Mouse (Mus musculus) ES-E14 (cell line): ENCODE results near the gene Drc3. TPM values are rescaled to one million over a fixed set of nuclear protein-coding genes. Genes with fewer than 3 reads are reported as not detected.
A peak's percentile ranks its signal among the peaks of the same experiment; 100 is the strongest.

Source experiments
- DNase-seq: peaks from one replicate; pipeline ENCODE4 v3.0.0-alpha.2; 2013; ENCODE audit warnings: low read depth, low spot score
- H3K27ac ChIP-seq: 2 replicates; pipeline ENCODE4 v1.5.1; 2012; ENCODE audit warnings: low read depth, mild to moderate bottlenecking, low read length, moderate library complexity, mixed read lengths; ENCODE audit not compliant: poor library complexity, insufficient read depth, severe bottlenecking
- H3K36me3 ChIP-seq: 2 replicates; pipeline ENCODE4 v1.6.1; 2012; ENCODE audit warnings: mild to moderate bottlenecking, low read length, moderate library complexity, mixed read lengths; ENCODE audit not compliant: control insufficient read depth, poor library complexity, insufficient read depth, severe bottlenecking
- H3K4me1 ChIP-seq, 2 experiments: fragments of 150-350 bp in 1 of 2; sonication (generic) in 1 of 2; 2 replicates each; pipeline ENCODE4 v1.6.1; 2012; ENCODE audit warnings: low read length in 2 of 2, mild to moderate bottlenecking in 1 of 2, mixed read lengths in 1 of 2; ENCODE audit not compliant: control insufficient read depth in 2 of 2, insufficient read depth in 2 of 2, poor library complexity in 1 of 2
- H3K4me3 ChIP-seq, 2 experiments: fragments of 150-350 bp in 1 of 2; sonication (generic) in 1 of 2; 2 replicates each; pipeline ENCODE4 v1.5.1; 2012; ENCODE audit warnings: low read length in 2 of 2, low read depth in 1 of 2, mild to moderate bottlenecking in 1 of 2, mixed read lengths in 1 of 2; ENCODE audit not compliant: insufficient read depth in 1 of 2, poor library complexity in 1 of 2, severe bottlenecking in 1 of 2
- H3K9ac ChIP-seq: 2 replicates; pipeline ENCODE4 v1.6.1; 2012; ENCODE audit warnings: low read depth, mild to moderate bottlenecking, low read length, mixed read lengths; ENCODE audit not compliant: poor library complexity, insufficient read depth, severe bottlenecking
- H3K9me3 ChIP-seq: fragments of 150-350 bp; sonication (generic); 2 replicates; pipeline ENCODE4 v1.6.1; 2012; ENCODE audit warnings: low read depth, mild to moderate bottlenecking, low read length; ENCODE audit not compliant: control insufficient read depth, insufficient read depth
- CHD2 ChIP-seq: IDR thresholded peaks from 2 replicates; pipeline ENCODE4 v1.6.1; 2014; ENCODE audit warnings: mild to moderate bottlenecking, low read depth, low read length, inconsistent platforms
- HCFC1 ChIP-seq: IDR thresholded peaks from 2 replicates; pipeline ENCODE4 v1.6.1; 2012; ENCODE audit warnings: low read length, inconsistent platforms, borderline replicate concordance; ENCODE audit not compliant: insufficient read depth
- MAFK ChIP-seq: IDR thresholded peaks from 2 replicates; pipeline ENCODE4 v1.6.1; 2014; ENCODE audit warnings: mild to moderate bottlenecking, low read depth, low read length, inconsistent platforms; ENCODE audit not compliant: insufficient read depth
- ZC3H11A ChIP-seq: IDR thresholded peaks from 2 replicates; pipeline ENCODE4 v1.6.1; 2012; ENCODE audit warnings: low read depth, mild to moderate bottlenecking, inconsistent platforms, low read length, borderline replicate concordance
- ZNF384 ChIP-seq: IDR thresholded peaks from 2 replicates; pipeline ENCODE4 v1.6.1; 2012; ENCODE audit warnings: low read depth, low read length, inconsistent platforms
- in situ Hi-C, 2 experiments: fragments of 600-800 bp; cut with MboI; formaldehyde crosslinking; loops; one replicate each; pipeline ENCODE4 v1.15.1; 2025; ENCODE audit warnings: low sequenced_read_pairs in 2 of 2, inconsistent platforms in 1 of 2; ENCODE audit not compliant: unreplicated experiment in 2 of 2
- total RNA-seq: library from RNA; depleted of rRNA; stranded (reverse); fragments of 300-350 nt; gene quantifications from 2 replicates; pipeline ENCODE4 v1.2.3, GENCODE M21; 2012

Drc3 gene
- total RNA-seq, 1 experiment = 1.9 TPM

- TF ChIP-seq CHD2 (no peak), ZNF384 (no peak)
Measured at GRCm38 (mm10) chr11:60359936-60360335, 6.8 kb downstream of the Drc3 start.

GRCm38 (mm10) chr11:60360631-60361201, 7.6 kb downstream of the Drc3 start:
- DNase-seq = no peak
- Histone ChIP-seq H3K27ac (no peak overlapping the region), H3K4me1 (peaks cover 3 to 11% of the 10 kb centered on the region in 2 experiments; a peak in 3 of 4 replicates), H3K9ac (no peak overlapping the region), H3K9me3 (no peaks in the 10 kb centered on the region), H3K36me3 (no peaks in the 10 kb centered on the region), H3K4me3 (no peak overlapping the region)
- TF ChIP-seq HCFC1 (no peak), CHD2 (no peak), ZNF384 (no peak), MAFK (no peak), ZC3H11A (no peak)
- in situ Hi-C loops = no loop called here

More at GRCm38 (mm10) chr11:60359936-60360335, 6.8 kb downstream of the Drc3 start:
- Histone ChIP-seq H3K36me3 (no peaks in the 10 kb centered on the region), H3K9me3 (no peaks in the 10 kb centered on the region), H3K4me1 (peaks cover 3 to 11% of the 10 kb centered on the region in 2 experiments; a peak in 3 of 4 replicates), H3K27ac (no peak overlapping the region), H3K9ac (no peak overlapping the region), H3K4me3 (no peak overlapping the region)
- no peak for DNase-seq
- in situ Hi-C loops = no loop called here

DNA sequence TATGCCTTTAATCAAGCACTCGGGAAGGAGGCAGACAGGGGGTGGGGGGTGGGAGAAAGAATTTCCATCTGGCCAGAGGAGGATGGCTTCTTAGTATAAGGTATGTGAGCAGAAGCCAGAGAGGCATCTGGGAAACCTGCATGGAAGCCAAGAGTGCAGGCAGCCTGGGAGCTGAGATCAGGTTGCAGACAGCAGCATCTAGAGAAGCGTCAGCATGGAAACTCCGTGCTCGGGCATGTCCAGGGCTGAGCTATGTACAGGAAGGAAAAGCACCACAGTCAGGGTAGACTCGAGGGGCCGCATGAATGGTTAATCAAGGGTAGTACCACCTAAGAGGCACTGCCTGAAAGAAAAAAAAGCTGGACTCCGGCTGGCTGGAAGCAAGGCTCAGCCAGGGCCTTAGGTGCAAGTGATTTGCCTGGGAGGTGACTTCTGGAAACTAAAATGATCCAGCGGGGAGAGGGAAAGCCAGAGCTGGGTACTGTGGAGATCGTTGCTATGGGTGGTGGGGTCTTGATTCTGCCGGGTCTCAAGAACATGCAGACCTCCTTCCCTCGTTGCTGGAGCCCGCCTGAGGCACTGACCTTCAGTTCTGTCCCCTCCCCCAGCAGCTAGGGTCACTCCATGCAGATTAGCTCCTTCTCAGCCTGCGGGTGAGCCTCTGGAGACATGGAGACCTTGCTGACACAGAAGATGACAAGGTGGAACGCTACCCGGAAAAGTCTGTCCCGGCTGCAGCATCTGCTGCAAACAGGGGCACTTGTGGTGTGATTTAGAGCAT, 13.3 kb downstream of the Drc3 start:
- in situ Hi-C loops = no loop called here
- H3K36me3 ChIP-seq = no peaks in the 10 kb centered on the region
- peaks cover 15 to 16% of the 10 kb centered on the region in 2 experiments; a peak in 3 of 4 replicates for H3K4me1 ChIP-seq
- DNase-seq = no peak
- H3K9ac ChIP-seq = peak overlapping the region; percentile 33; the same call in 1 of the 2 replicates
- peak overlapping the region; percentile 1 to 8; a peak in 1 of 4 replicates for H3K4me3 ChIP-seq
- H3K9me3 ChIP-seq = no peaks in the 10 kb centered on the region
- TF ChIP-seq ZNF384 (no peak), HCFC1 (no peak), CHD2 (no peak), ZC3H11A (no peak)
- peak overlapping the region; percentile 70 for H3K27ac ChIP-seq

- Histone ChIP-seq H3K4me3 (no peak overlapping the region), H3K9me3 (no peaks in the 10 kb centered on the region), H3K4me1 (peaks cover 15 to 16% of the 10 kb centered on the region in 2 experiments; a peak in 3 of 4 replicates), H3K27ac (no peak overlapping the region), H3K9ac (no peak overlapping the region), H3K36me3 (no peaks in the 10 kb centered on the region)
- DNase-seq = no peak
- no peak for TF ChIP-seq ZNF384
- TF ChIP-seq HCFC1 = no peak
- TF ChIP-seq MAFK = no peak
- no peak for TF ChIP-seq CHD2
- TF ChIP-seq ZC3H11A = no peak
- in situ Hi-C loops = no loop called here
Measured at GRCm38 (mm10) chr11:60367256-60367655, 14.1 kb downstream of the Drc3 start.

GRCm38 (mm10) chr11:60368909-60369308, 15.8 kb downstream of the Drc3 start:
- peaks cover 15 to 16% of the 10 kb centered on the region in 2 experiments; a peak in 3 of 4 replicates for H3K4me1 ChIP-seq
- no peak overlapping the region for H3K9ac ChIP-seq
- no peak for DNase-seq
- H3K36me3 ChIP-seq = no peaks in the 10 kb centered on the region
- no peak overlapping the region for H3K4me3 ChIP-seq
- H3K27ac ChIP-seq = no peak overlapping the region
- in situ Hi-C loops = no loop called here
- H3K9me3 ChIP-seq = no peaks in the 10 kb centered on the region
- TF ChIP-seq ZNF384 (no peak), CHD2 (no peak), MAFK (no peak), ZC3H11A (no peak), HCFC1 (no peak)
